Mouse (Mus musculus): ENCODE data around the gene Pdlim7. TPM values are rescaled to one million over a fixed set of nuclear protein-coding genes. Genes with fewer than 3 reads are reported as not detected.
A peak's percentile ranks its signal among the peaks of the same experiment; 100 is the strongest.

Pdlim7 gene
- polyA plus RNA-seq, 1 experiment = 22.8 TPM

DNA sequence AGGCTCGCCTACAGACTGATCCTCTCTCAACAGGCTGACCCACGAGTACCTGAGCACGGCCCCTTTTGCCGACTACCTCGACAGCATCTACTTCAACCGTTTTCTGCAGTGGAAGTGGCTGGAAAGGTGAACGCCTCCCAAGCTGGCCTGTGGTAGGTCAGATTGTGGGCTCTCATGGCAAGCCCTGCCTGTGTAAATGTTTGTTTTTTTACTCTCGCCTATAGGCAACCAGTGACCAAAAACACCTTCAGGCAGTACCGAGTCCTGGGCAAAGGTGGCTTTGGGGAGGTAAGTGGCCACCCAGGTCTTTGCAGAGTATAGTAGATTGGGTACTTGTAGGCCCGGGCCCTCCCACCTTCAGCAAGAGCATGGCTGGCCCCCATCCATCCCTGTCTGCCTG lies 62.2 kb downstream of the Pdlim7 start:
- no peaks in the 10 kb centered on the region for H3K27me3 ChIP-seq (replicated peaks; ENCODE audit: control insufficient read depth, insufficient read depth, low read length)
- TF ChIP-seq CTCF (conservative IDR thresholded peaks at IDR 0.05; ENCODE audit: insufficient read depth, insufficient read length, low read depth, low read length) (no peak), POLR2A (IDR thresholded peaks at IDR 0.05; ENCODE audit: low read depth, low read length) (no peak)
- H3K27ac ChIP-seq (ENCODE audit: insufficient read depth, low read depth, low read length) = no peak overlapping the region
- WGBS = 91% methylated on average over 10 of the region's 10 CpGs
- no peak overlapping the region for H3K4me3 ChIP-seq (ENCODE audit: insufficient read depth, low read depth, low read length)
- H3K36me3 ChIP-seq (ENCODE audit: control insufficient read depth, insufficient read depth, low read length) = no peaks in the 10 kb centered on the region
- no peaks in the 10 kb centered on the region for H3K4me1 ChIP-seq (ENCODE audit: control insufficient read depth, insufficient read depth, low read length)
- DNase-seq = no peak

DNA sequence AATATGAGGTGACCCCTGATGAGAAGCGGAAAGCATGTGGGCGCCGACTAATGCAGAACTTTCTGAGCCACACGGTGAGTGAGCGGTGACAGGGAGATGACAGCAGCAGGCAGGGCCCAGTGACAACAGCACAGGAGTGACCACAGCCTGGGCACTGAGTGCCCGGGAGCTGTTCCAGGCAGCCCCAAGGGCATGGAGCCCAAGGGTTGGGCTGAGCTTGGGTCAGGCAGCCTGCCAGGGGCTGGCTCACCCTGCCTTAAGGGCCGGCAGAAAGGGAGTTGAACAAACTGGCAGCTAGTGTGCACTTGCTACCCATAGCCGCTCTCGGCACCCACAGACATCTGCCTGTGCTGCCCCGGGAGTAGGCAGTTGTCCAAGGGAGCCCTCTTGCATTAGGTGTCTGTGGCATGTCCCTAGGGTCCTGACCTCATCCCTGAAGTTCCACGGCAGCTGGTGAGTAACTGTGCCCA lies 62.9 kb downstream of the Pdlim7 start:
- H3K4me1 ChIP-seq (ENCODE audit: control insufficient read depth, insufficient read depth, low read length) = peaks cover 5% of the 10 kb centered on the region; the same call in 1 of the 2 replicates
- H3K27me3 ChIP-seq (replicated peaks; ENCODE audit: control insufficient read depth, insufficient read depth, low read length) = no peaks in the 10 kb centered on the region
- H3K27ac ChIP-seq (ENCODE audit: insufficient read depth, low read depth, low read length) = no peak overlapping the region
- H3K36me3 ChIP-seq (ENCODE audit: control insufficient read depth, insufficient read depth, low read length) = no peaks in the 10 kb centered on the region
- WGBS = 85% methylated on average over 11 of the region's 11 CpGs
- TF ChIP-seq CTCF (conservative IDR thresholded peaks at IDR 0.05; ENCODE audit: insufficient read depth, insufficient read length, low read depth, low read length) = no peak
- no peak for TF ChIP-seq POLR2A (IDR thresholded peaks at IDR 0.05; ENCODE audit: low read depth, low read length)
- H3K4me3 ChIP-seq (ENCODE audit: insufficient read depth, low read depth, low read length) = no peak overlapping the region
- peak; percentile 46 for DNase-seq

DNA sequence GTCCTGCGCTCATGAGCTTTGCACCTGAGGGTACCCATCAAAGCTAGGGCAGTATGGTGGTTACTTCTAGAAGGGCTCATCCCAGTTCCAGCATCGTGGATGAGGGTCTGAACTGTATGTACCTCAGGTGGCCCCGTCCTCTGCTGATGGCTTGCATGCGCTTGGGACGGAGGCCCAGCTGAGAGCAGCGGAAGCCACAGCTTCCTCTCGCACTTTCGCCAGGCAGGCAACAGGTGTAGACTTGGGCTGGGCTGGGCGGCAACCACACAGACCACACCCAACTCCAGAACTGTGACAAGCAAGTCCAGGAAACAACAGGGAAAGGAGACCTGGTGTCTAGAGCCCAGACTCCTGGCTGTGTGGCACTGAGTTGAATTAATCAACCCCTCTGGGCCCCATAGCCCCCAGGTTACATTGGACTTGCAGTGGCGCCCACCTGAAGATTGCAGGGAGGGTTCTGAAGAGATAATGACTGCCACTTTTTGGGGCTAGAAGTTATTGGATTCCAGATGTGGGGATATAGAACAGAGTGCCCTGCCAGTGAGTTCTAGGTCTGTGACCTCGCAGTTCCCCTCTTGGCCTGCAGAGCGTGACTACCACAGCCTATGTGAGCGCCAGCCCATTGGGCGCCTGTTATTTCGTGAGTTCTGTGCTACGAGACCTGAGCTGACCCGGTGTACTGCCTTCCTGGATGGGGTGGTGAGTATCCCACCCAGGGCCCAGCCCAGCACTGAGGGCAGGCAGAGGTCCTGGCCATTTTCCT lies 63.6 kb downstream of the Pdlim7 start:
- TF ChIP-seq CTCF (conservative IDR thresholded peaks at IDR 0.05; ENCODE audit: insufficient read depth, insufficient read length, low read depth, low read length) (0 out of 2 replicates have a peak, but pooled peaks have one; percentile 9), POLR2A (IDR thresholded peaks at IDR 0.05; ENCODE audit: low read depth, low read length) (no peak)
- 87% methylated on average over 17 of the region's 17 CpGs for WGBS
- H3K36me3 ChIP-seq (ENCODE audit: control insufficient read depth, insufficient read depth, low read length) = no peaks in the 10 kb centered on the region
- no peak overlapping the region for H3K4me3 ChIP-seq (ENCODE audit: insufficient read depth, low read depth, low read length)
- no peak for DNase-seq
- H3K4me1 ChIP-seq (ENCODE audit: control insufficient read depth, insufficient read depth, low read length) = peaks cover 5% of the 10 kb centered on the region; the same call in 1 of the 2 replicates
- no peak overlapping the region for H3K27ac ChIP-seq (ENCODE audit: insufficient read depth, low read depth, low read length)
- no peaks in the 10 kb centered on the region for H3K27me3 ChIP-seq (replicated peaks; ENCODE audit: control insufficient read depth, insufficient read depth, low read length)

DNA sequence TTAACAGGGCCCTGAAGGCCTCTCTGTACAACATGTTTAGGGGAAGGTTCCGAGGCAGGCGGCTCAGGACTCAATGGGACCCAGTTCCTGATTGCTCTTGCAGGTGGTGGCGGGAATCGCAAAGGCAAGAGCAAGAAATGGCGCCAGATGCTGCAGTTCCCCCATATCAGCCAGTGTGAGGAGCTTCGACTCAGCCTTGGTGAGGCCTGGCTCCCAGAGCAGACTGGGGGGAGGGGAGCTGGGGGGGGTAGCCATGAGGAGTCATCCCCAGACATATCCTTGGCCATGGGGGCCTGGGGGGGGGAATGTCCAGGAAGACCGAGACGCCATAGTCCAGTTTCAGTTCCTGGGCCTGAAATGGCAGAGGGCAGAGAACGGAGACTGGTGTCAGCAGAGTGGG lies 64.3 kb downstream of the Pdlim7 start:
- no peaks in the 10 kb centered on the region for H3K27me3 ChIP-seq (replicated peaks; ENCODE audit: control insufficient read depth, insufficient read depth, low read length)
- no peak overlapping the region for H3K4me3 ChIP-seq (ENCODE audit: insufficient read depth, low read depth, low read length)
- no peaks in the 10 kb centered on the region for H3K36me3 ChIP-seq (ENCODE audit: control insufficient read depth, insufficient read depth, low read length)
- WGBS = 92% methylated on average over 9 of the region's 9 CpGs
- H3K4me1 ChIP-seq (ENCODE audit: control insufficient read depth, insufficient read depth, low read length) = peaks cover 5% of the 10 kb centered on the region; the same call in 1 of the 2 replicates
- DNase-seq = no peak
- no peak for TF ChIP-seq CTCF (conservative IDR thresholded peaks at IDR 0.05; ENCODE audit: insufficient read depth, insufficient read length, low read depth, low read length)
- no peak for TF ChIP-seq POLR2A (IDR thresholded peaks at IDR 0.05; ENCODE audit: low read depth, low read length)
- H3K27ac ChIP-seq (ENCODE audit: insufficient read depth, low read depth, low read length) = no peak overlapping the region

DNA sequence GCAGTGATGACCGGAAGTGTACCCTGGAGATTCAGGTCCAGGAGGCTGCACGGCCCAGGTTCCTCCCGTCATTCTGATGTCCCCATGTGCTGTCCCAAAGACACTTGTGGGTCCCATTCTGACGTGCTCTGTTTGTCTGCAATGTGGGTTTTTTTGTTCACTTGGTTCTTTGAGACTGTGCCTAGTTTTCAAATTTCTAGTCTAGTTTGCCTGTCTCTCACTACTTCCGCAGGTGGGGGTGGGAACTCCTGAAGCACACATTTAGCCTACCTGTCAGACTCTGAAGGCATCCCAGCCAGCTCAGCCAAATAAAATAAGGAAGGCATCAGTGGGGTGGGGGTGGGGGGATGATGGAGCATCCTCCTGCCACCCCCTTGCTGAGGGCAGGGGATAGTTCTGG lies 65.3 kb downstream of the Pdlim7 start:
- Histone ChIP-seq H3K27ac (ENCODE audit: insufficient read depth, low read depth, low read length) (no peak overlapping the region), H3K4me3 (ENCODE audit: insufficient read depth, low read depth, low read length) (no peak overlapping the region), H3K36me3 (ENCODE audit: control insufficient read depth, insufficient read depth, low read length) (no peaks in the 10 kb centered on the region), H3K27me3 (replicated peaks; ENCODE audit: control insufficient read depth, insufficient read depth, low read length) (no peaks in the 10 kb centered on the region), H3K4me1 (ENCODE audit: control insufficient read depth, insufficient read depth, low read length) (peaks cover 5% of the 10 kb centered on the region; the same call in 1 of the 2 replicates)
- TF ChIP-seq CTCF (conservative IDR thresholded peaks at IDR 0.05; ENCODE audit: insufficient read depth, insufficient read length, low read depth, low read length) (no peak), POLR2A (IDR thresholded peaks at IDR 0.05; ENCODE audit: low read depth, low read length) (no peak)
- WGBS = 90% methylated on average over 5 of the region's 5 CpGs
- no peak for DNase-seq

DNA sequence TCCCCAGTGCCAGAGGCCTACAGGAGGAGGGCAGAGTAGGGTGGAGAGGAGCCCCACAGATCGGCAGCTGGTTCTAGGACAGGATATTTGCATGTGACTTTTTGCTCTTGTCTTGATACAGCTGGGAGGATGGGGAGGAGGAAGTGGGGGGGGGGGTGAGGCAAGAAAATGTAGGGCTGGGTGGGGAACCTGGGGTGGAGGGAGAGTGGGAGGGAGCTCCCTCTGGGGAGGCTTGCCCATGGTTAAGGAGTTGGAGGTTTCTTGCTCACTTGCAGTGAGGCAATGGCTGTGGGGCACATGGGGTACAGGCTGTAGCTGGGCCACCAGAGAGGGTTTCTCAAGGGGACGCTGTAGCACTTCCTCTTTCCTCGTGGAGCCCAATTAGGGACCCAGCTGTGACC lies 65.9 kb downstream of the Pdlim7 start:
- Histone ChIP-seq H3K27me3 (replicated peaks; ENCODE audit: control insufficient read depth, insufficient read depth, low read length) (no peaks in the 10 kb centered on the region), H3K36me3 (ENCODE audit: control insufficient read depth, insufficient read depth, low read length) (no peaks in the 10 kb centered on the region), H3K27ac (ENCODE audit: insufficient read depth, low read depth, low read length) (no peak overlapping the region), H3K4me1 (ENCODE audit: control insufficient read depth, insufficient read depth, low read length) (peaks cover 5% of the 10 kb centered on the region; the same call in 1 of the 2 replicates), H3K4me3 (ENCODE audit: insufficient read depth, low read depth, low read length) (no peak overlapping the region)
- TF ChIP-seq POLR2A (IDR thresholded peaks at IDR 0.05; ENCODE audit: low read depth, low read length) (no peak), CTCF (conservative IDR thresholded peaks at IDR 0.05; ENCODE audit: insufficient read depth, insufficient read length, low read depth, low read length) (no peak)
- no peak for DNase-seq
- WGBS = 41% methylated on average over 3 of the region's 3 CpGs

DNA sequence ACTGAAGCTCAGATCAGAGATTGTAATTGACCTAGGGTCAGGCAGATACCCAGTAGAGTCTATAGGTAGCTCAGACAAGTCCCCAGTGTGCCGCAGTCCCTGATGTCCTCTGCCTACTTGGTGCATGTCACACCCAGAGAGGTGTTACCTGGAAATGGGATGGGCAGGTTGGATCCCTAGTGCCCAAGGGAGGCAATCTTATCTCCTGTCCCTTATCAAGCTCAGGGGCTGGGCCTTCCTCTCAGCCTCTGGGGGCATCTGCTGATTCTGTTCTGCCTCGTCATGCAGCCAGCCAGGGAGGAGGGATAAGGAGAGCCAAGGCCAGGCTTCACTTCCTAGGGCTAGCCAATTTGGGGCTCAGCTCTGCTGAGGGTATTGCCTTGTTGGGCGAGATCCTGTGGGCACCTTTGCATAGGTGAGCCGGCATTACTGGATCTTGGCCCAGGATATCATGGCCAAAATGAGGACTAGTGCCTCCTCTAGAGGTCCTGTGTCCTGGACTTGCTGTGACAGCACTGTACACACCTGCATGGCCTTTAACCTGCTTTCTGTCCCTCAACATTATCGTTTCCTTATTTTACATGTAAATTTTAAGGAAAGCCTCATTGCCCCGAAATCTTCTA lies 66.9 kb downstream of the Pdlim7 start:
- H3K27me3 ChIP-seq (replicated peaks; ENCODE audit: control insufficient read depth, insufficient read depth, low read length) = no peaks in the 10 kb centered on the region
- H3K4me1 ChIP-seq (ENCODE audit: control insufficient read depth, insufficient read depth, low read length) = peaks cover 5% of the 10 kb centered on the region; the same call in 1 of the 2 replicates
- no peak for TF ChIP-seq POLR2A (IDR thresholded peaks at IDR 0.05; ENCODE audit: low read depth, low read length)
- TF ChIP-seq CTCF (conservative IDR thresholded peaks at IDR 0.05; ENCODE audit: insufficient read depth, insufficient read length, low read depth, low read length) = no peak
- no peak for DNase-seq
- H3K4me3 ChIP-seq (ENCODE audit: insufficient read depth, low read depth, low read length) = no peak overlapping the region
- no peaks in the 10 kb centered on the region for H3K36me3 ChIP-seq (ENCODE audit: control insufficient read depth, insufficient read depth, low read length)
- H3K27ac ChIP-seq (ENCODE audit: insufficient read depth, low read depth, low read length) = no peak overlapping the region
- 84% methylated on average over 6 of the region's 6 CpGs for WGBS

Other genes with a start within 250 kb of the Pdlim7 start
- 542 and 589 TPM in 2 replicates for gene Prelid1, start 193.2 kb downstream of the Pdlim7 start, polyA plus RNA-seq (2012; rRNA removed)
- 81.8 and 89.8 TPM in 2 replicates for gene Rab24, start 191.7 kb downstream of the Pdlim7 start, polyA plus RNA-seq (2012; rRNA removed)
- 1.2 and 1.3 TPM in 2 replicates for gene Mxd3, start 183.9 kb downstream of the Pdlim7 start, polyA plus RNA-seq (2012; rRNA removed)
- 114 and 126 TPM in 2 replicates for gene Lman2, start 150.9 kb downstream of the Pdlim7 start, polyA plus RNA-seq (2012; rRNA removed)
- gene Rgs14, start 143.9 kb downstream of the Pdlim7 start, polyA plus RNA-seq (2012; rRNA removed) = 3.3 and 4.2 TPM in 2 replicates
- gene Slc34a1, start 115.5 kb downstream of the Pdlim7 start, polyA plus RNA-seq (2012; rRNA removed) = 9,073 and 10,701 TPM in 2 replicates
- gene Pfn3, start 98.4 kb downstream of the Pdlim7 start, polyA plus RNA-seq (2012; rRNA removed) = not detected in 2 replicates
- gene F12, start 86.9 kb downstream of the Pdlim7 start, polyA plus RNA-seq (2012; rRNA removed) = 0.03 and 0.07 TPM in 2 replicates
- gene Grk6, start 68.6 kb downstream of the Pdlim7 start, polyA plus RNA-seq (2012; rRNA removed) = 23.4 and 27.4 TPM in 2 replicates
- gene Prr7, start 49.4 kb downstream of the Pdlim7 start, polyA plus RNA-seq (2012; rRNA removed) = 0.64 and 0.81 TPM in 2 replicates
- 16.9 and 21.0 TPM in 2 replicates for gene Dbn1, start 25.6 kb downstream of the Pdlim7 start, polyA plus RNA-seq (2012; rRNA removed)
- 4.7 and 7.7 TPM in 2 replicates for gene Dok3, start 15.6 kb upstream of the Pdlim7 start, polyA plus RNA-seq (2012; rRNA removed)
- gene Ddx41, start 23.0 kb upstream of the Pdlim7 start, polyA plus RNA-seq (2012; rRNA removed) = 68.5 and 71.2 TPM in 2 replicates
- gene Fam193b, start 57.4 kb upstream of the Pdlim7 start, polyA plus RNA-seq (2012; rRNA removed) = 85.6 and 102 TPM in 2 replicates
- 74.0 and 92.5 TPM in 2 replicates for gene Tmed9, start 60.1 kb upstream of the Pdlim7 start, polyA plus RNA-seq (2012; rRNA removed)
- 15.0 and 15.7 TPM in 2 replicates for gene B4galt7, start 86.2 kb upstream of the Pdlim7 start, polyA plus RNA-seq (2012; rRNA removed)
- 21.4 and 26.6 TPM in 2 replicates for gene Caml, start 109.3 kb upstream of the Pdlim7 start, polyA plus RNA-seq (2012; rRNA removed)
- 12.3 and 13.0 TPM in 2 replicates for gene Ddx46, start 121.4 kb upstream of the Pdlim7 start, polyA plus RNA-seq (2012; rRNA removed)
- gene B230219D22Rik, start 179.4 kb upstream of the Pdlim7 start, polyA plus RNA-seq (2012; rRNA removed) = 28.7 and 32.7 TPM in 2 replicates
- gene Txndc15, start 201.0 kb upstream of the Pdlim7 start, polyA plus RNA-seq (2012; rRNA removed) = 47.7 and 52.2 TPM in 2 replicates
- gene Pcbd2, start 213.7 kb upstream of the Pdlim7 start, polyA plus RNA-seq (2012; rRNA removed) = 64.0 and 81.4 TPM in 2 replicates